Mouse (Mus musculus) yolk sac, embryonic 10.5 days (tissue): Measurements from ENCODE around the gene Cdc14a.

ENCODE experiments used
- DNase-seq: peaks from one replicate; pipeline ENCODE4 v3.0.0-alpha.2; 2017; ENCODE audit warnings: low spot score

Gene Cdc14a

GRCm38 (mm10) chr3:116329023-116329762 lies 94.6 kb downstream of the Cdc14a start:
- no peak for DNase-seq

DNA sequence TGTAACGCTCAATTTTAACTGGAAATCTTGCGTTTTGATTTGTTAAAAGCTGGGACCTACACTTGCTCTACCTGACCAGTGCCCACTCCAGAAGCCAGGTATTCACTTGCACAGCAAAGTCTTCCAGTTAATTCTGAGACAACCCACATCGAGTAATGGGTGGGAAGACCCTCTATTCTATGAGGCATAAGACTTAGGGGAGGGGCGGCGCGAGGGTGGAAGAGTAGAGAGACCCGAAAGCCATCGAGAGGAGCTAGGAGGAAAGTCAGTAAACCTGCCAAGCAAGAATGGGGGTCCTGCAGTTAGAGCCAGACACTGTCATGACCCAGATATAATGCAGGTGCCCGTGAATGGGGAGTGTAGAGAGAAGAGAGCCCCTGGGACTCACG lies 96.2 kb downstream of the Cdc14a start:
- no peak for DNase-seq

- DNase-seq: peak; percentile 67
Observed at GRCm38 (mm10) chr3:116327001-116327615, 96.7 kb downstream of the Cdc14a start.

DNA sequence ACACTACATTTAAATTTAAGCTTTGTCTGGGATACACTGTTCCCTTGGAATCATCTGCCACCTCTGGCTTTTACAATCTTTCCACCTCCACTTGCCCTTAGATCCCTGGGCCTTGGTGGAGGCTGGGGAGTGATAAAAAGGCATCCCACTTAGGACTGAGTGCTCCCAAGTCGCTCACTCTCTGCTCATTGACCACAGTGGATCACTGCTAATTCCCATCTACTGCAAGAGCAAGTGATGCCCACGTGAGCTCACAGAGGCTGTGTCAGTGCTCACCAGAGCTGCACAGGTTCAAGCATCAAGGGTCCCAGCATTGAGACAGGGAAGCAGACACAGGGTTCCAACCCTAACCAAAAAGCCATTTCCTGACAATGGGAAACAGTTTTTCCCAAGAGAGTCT lies 98.3 kb downstream of the Cdc14a start:
- no peak for DNase-seq

DNA sequence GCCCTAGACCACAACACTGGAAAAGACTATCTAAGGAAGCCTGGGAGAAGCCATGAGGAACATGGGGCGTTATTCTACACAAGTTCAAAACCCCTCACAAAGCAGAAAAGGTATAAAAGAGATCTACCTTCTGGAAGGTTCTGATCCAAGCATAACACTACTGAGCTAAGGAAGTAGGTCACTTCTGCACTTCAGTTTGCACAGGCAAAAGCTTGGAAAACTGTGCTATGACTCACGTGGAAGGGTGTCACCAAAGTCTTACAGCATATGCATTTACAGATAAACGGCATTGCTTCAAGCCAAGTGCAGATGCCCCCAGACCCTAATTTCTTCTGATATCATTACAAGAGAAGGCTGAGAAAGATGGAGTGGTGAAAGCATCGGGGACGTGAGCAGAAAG lies 104.1 kb downstream of the Cdc14a start:
- no peak for DNase-seq

GRCm38 (mm10) chr3:116311838-116312237 lies 112.0 kb downstream of the Cdc14a start:
- DNase-seq: no peak

DNA sequence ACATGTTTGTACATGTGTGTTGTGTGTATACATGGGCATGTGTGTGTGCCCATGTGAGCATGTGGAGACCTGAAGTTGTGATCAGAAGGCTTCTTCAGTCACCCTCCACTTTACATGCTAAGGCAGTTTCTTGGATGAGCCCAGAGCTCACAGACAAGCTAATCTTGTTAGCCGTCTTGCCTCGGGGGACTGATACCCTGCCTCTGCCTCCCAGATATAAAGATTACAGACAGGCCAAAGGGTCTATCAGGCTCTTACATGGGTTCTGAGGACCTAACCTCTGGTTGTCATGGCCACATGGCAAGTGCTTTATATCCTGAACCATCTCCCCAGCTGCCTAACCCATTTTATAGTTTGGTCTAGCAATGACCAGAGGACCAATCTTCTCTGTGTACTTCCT lies 112.7 kb downstream of the Cdc14a start:
- DNase-seq: no peak

- no peak for DNase-seq
Observed at GRCm38 (mm10) chr3:116310672-116311071, 113.2 kb downstream of the Cdc14a start.

- DNase-seq: no peak
Observed at GRCm38 (mm10) chr3:116310033-116310432, 113.8 kb downstream of the Cdc14a start.

- no peak for DNase-seq
Observed at GRCm38 (mm10) chr3:116304800-116305753, 118.8 kb downstream of the Cdc14a start.

- no peak for DNase-seq
Observed at GRCm38 (mm10) chr3:116302581-116302980, 121.3 kb downstream of the Cdc14a start.

DNA sequence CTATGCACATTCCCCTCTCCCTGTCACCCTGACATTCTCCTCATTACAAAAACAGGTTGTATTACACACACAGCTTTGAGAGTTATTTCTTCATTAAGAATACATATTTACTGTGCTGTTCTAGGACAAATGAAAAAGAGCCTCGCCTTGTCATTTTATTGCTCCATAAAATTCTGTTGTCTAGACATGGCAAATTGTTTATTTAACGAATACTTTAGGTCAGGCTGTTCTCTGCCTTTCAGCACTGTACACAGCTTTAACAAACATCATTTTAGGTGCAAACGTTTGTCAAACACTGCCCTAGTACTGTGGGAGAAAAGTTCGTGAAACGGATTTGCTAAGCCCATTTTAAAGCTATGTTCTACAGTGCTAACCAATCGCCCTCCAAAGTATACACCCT lies 122.1 kb downstream of the Cdc14a start:
- no peak for DNase-seq

DNA sequence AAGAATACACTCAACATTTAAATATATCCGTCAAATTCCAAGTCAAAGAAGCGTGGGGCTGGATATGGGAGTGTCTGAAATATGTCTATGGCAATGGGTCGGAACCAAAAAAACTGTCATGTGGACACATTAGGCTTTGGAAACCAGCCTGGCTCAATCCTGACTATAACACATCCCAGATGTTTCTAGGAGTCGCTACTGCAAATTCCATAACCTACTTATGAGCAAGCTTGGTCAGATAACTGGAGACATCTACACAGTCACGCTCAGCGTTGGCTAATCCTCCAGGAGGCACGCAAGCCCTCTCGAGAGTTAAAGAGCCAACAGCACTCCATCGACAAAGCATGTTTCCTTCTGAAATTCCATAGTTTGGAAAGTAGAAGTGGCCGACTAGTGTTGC lies 125.1 kb downstream of the Cdc14a start:
- no peak for DNase-seq

DNA sequence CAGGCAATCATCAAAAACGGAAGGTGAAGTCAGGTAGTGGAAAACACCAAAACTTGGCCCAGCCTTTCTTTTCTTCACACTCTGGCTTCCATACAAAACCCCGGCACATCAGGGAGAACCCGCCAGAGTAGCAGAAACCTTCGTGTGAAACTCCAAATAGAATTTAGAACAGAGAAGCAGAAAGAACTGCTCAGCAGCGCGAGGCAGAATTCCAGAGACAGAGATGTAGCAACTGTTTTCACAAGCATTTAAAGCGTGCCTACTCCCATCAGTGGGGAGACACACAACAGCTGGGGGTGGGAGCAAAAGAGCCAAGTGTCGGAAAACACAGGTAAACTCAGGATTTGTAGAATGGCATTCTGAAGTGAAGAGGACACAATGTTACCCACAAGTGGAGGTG lies 125.8 kb downstream of the Cdc14a start:
- DNase-seq: no peak

GRCm38 (mm10) chr3:116297170-116297569 lies 126.7 kb downstream of the Cdc14a start:
- DNase-seq: no peak

- no peak for DNase-seq
Observed at GRCm38 (mm10) chr3:116290041-116290815, 133.6 kb downstream of the Cdc14a start.

- no peak for DNase-seq
Observed at GRCm38 (mm10) chr3:116288833-116289232, 135.0 kb downstream of the Cdc14a start.

DNA sequence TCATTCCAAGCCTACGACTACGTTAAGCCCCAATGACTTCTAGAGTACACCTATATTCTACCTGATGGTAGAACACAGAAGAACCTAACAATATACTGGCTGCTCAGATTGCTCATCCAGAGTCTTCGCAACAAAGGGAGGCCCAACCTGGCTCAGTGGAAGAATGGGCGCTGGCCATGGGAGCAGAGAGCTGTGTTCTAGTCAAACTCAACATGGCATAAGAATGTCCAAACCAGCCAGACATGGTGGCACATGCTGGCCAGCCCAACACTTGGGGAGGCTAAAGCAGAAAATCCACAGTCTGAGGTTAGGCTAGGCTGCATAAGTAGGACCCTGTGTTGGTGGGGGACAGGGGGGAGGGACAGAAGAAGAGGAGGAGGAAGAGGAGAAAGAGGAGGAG lies 139.1 kb downstream of the Cdc14a start:
- no peak for DNase-seq

DNA sequence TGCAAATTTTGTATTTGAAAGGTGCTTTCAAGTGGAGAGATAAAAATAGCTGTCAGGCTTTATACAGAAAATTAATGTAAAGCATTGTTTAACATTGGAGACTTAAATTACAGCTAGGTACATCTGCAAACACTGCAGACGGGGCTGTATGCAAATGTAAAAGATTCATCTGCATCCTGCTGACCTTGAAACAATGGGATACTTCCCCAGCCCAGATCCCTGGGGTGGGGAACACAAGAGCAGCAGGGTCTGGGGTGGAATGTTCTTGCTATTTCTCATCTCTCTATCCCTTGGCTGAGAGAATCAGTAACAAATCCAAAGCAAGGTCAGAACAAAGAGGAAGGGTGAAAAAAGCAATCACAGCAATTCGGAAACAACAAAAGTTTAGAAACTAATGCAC lies 139.8 kb downstream of the Cdc14a start:
- no peak for DNase-seq

GRCm38 (mm10) chr3:116281663-116282062 lies 142.2 kb downstream of the Cdc14a start:
- DNase-seq: no peak

GRCm38 (mm10) chr3:116277146-116277545 lies 146.7 kb downstream of the Cdc14a start:
- DNase-seq: no peak

DNA sequence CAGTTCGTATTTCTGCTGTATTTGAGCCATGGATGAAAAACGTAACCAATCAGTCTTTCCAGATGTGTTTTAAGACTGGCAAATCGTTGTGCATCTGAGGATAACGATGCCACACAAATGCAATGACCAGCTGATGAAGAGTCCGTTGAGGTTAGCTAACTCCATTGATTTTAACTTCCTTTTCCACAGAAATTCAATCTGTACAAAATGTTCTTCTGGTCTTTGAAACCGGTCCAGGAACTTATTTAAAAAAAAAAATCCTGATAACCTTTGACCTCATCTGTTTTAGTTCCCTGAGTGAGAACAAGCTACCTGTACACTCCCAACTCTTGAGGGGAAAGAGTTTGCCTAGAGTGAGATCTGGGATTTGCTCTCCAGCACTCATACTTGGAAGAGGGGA lies 152.2 kb downstream of the Cdc14a start:
- no peak for DNase-seq
